Mouse (Mus musculus): Measurements from ENCODE around the gene Myo3b. TPM values are rescaled to one million over a fixed set of nuclear protein-coding genes. Genes with fewer than 3 reads are reported as not detected.

Gene Myo3b
- polyA plus RNA-seq, 1 experiment from 2014 or later = 0.36 TPM

- Histone ChIP-seq H3K27ac (ENCODE audit: low read length) (no peak overlapping the region), H3K9ac (ENCODE audit: low read length) (no peak overlapping the region)
These were observed 223.0 kb downstream of the Myo3b start for GRCm38 (mm10) chr2:70261703-70262564.

GRCm38 (mm10) chr2:70262565-70263082, 223.7 kb downstream of the Myo3b start:
- H3K4me2 ChIP-seq (ENCODE audit: low read depth, low read length) = no peak overlapping the region
- no peaks in the 10 kb centered on the region for H3K9me3 ChIP-seq (replicated peaks; ENCODE audit: control insufficient read depth, low read length)
- no peaks in the 10 kb centered on the region for H3K27me3 ChIP-seq (ENCODE audit: control insufficient read depth, insufficient read depth, low read length)
- H3K4me1 ChIP-seq (ENCODE audit: control insufficient read depth, insufficient read depth, low read length) = no peaks in the 10 kb centered on the region
- no peak overlapping the region for H3K27ac ChIP-seq (ENCODE audit: low read length)
- no peaks in the 10 kb centered on the region for H3K36me3 ChIP-seq (ENCODE audit: control insufficient read depth, insufficient read depth, low read length)
- no peak overlapping the region for H3K9ac ChIP-seq (ENCODE audit: low read length)
- ATAC-seq (ENCODE audit: insufficient read depth, low FRiP score) = no peak
- H3K4me3 ChIP-seq (replicated peaks; ENCODE audit: low read length) = no peak overlapping the region
- WGBS = 32% methylated on average over 9 of the region's 9 CpGs

More at GRCm38 (mm10) chr2:70261703-70262564, 223.0 kb downstream of the Myo3b start:
- H3K4me2 ChIP-seq (ENCODE audit: low read depth, low read length) = no peak overlapping the region
- H3K36me3 ChIP-seq (ENCODE audit: control insufficient read depth, insufficient read depth, low read length) = no peaks in the 10 kb centered on the region
- 64% methylated on average over 8 of the region's 8 CpGs for WGBS
- no peaks in the 10 kb centered on the region for H3K9me3 ChIP-seq (replicated peaks; ENCODE audit: control insufficient read depth, low read length)
- no peak overlapping the region for H3K4me3 ChIP-seq (replicated peaks; ENCODE audit: low read length)
- no peaks in the 10 kb centered on the region for H3K4me1 ChIP-seq (ENCODE audit: control insufficient read depth, insufficient read depth, low read length)
- no peak for ATAC-seq (ENCODE audit: insufficient read depth, low FRiP score)
- no peaks in the 10 kb centered on the region; the same call in 1 of the 2 replicates for H3K27me3 ChIP-seq (ENCODE audit: control insufficient read depth, insufficient read depth, low read length)

- Histone ChIP-seq H3K36me3 (ENCODE audit: control insufficient read depth, insufficient read depth, low read length) (no peaks in the 10 kb centered on the region), H3K9me3 (replicated peaks; ENCODE audit: control insufficient read depth, low read length) (no peaks in the 10 kb centered on the region), H3K27ac (ENCODE audit: low read length) (no peak overlapping the region), H3K27me3 (ENCODE audit: control insufficient read depth, insufficient read depth, low read length) (no peaks in the 10 kb centered on the region), H3K4me2 (ENCODE audit: low read depth, low read length) (no peak overlapping the region), H3K4me1 (ENCODE audit: control insufficient read depth, insufficient read depth, low read length) (no peaks in the 10 kb centered on the region), H3K4me3 (replicated peaks; ENCODE audit: low read length) (no peak overlapping the region), H3K9ac (ENCODE audit: low read length) (no peak overlapping the region)
- 25% methylated on average over 13 of the region's 13 CpGs for WGBS
- ATAC-seq (ENCODE audit: insufficient read depth, low FRiP score) = no peak
These were observed 239.7 kb downstream of the Myo3b start for GRCm38 (mm10) chr2:70278425-70279277.

GRCm38 (mm10) chr2:70284109-70284508, 245.2 kb downstream of the Myo3b start:
- Histone ChIP-seq H3K27me3 (ENCODE audit: control insufficient read depth, insufficient read depth, low read length) (no peaks in the 10 kb centered on the region), H3K27ac (ENCODE audit: low read length) (no peak overlapping the region), H3K4me3 (replicated peaks; ENCODE audit: low read length) (no peak overlapping the region), H3K9ac (ENCODE audit: low read length) (no peak overlapping the region), H3K4me1 (ENCODE audit: control insufficient read depth, insufficient read depth, low read length) (no peaks in the 10 kb centered on the region), H3K36me3 (ENCODE audit: control insufficient read depth, insufficient read depth, low read length) (no peaks in the 10 kb centered on the region), H3K9me3 (replicated peaks; ENCODE audit: control insufficient read depth, low read length) (no peaks in the 10 kb centered on the region), H3K4me2 (ENCODE audit: low read depth, low read length) (no peak overlapping the region)
- ATAC-seq (ENCODE audit: insufficient read depth, low FRiP score) = no peak
- WGBS = 74% methylated on average over 1 of the region's 1 CpGs

- no peak for ATAC-seq (ENCODE audit: insufficient read depth, low FRiP score)
- H3K27ac ChIP-seq (ENCODE audit: low read length) = no peak overlapping the region
- H3K36me3 ChIP-seq (ENCODE audit: control insufficient read depth, insufficient read depth, low read length) = no peaks in the 10 kb centered on the region
- no peak overlapping the region for H3K4me2 ChIP-seq (ENCODE audit: low read depth, low read length)
- H3K4me1 ChIP-seq (ENCODE audit: control insufficient read depth, insufficient read depth, low read length) = 0 out of 2 replicates have a peak, but pooled peaks cover 7% of the 10 kb centered on the region
- no peak overlapping the region for H3K9ac ChIP-seq (ENCODE audit: low read length)
- no peak overlapping the region for H3K4me3 ChIP-seq (replicated peaks; ENCODE audit: low read length)
- H3K9me3 ChIP-seq (replicated peaks; ENCODE audit: control insufficient read depth, low read length) = no peaks in the 10 kb centered on the region
- WGBS = 14% methylated on average over 5 of the region's 5 CpGs
- H3K27me3 ChIP-seq (ENCODE audit: control insufficient read depth, insufficient read depth, low read length) = no peaks in the 10 kb centered on the region
These were observed 252.1 kb downstream of the Myo3b start for GRCm38 (mm10) chr2:70291063-70291462.

- Histone ChIP-seq H3K9me3 (replicated peaks; ENCODE audit: control insufficient read depth, low read length) (no peaks in the 10 kb centered on the region), H3K4me2 (ENCODE audit: low read depth, low read length) (no peak overlapping the region), H3K27ac (ENCODE audit: low read length) (no peak overlapping the region), H3K4me1 (ENCODE audit: control insufficient read depth, insufficient read depth, low read length) (0 out of 2 replicates have a peak, but pooled peaks cover 7% of the 10 kb centered on the region), H3K36me3 (ENCODE audit: control insufficient read depth, insufficient read depth, low read length) (no peaks in the 10 kb centered on the region), H3K9ac (ENCODE audit: low read length) (no peak overlapping the region), H3K4me3 (replicated peaks; ENCODE audit: low read length) (no peak overlapping the region), H3K27me3 (ENCODE audit: control insufficient read depth, insufficient read depth, low read length) (no peaks in the 10 kb centered on the region)
- WGBS = 47% methylated on average over 3 of the region's 3 CpGs
- no peak for ATAC-seq (ENCODE audit: insufficient read depth, low FRiP score)
These were observed 253.8 kb downstream of the Myo3b start for GRCm38 (mm10) chr2:70292776-70293175.

- 0 out of 2 replicates have a peak, but pooled peaks cover 6% of the 10 kb centered on the region for H3K9me3 ChIP-seq (replicated peaks; ENCODE audit: control insufficient read depth, low read length)
- no peak overlapping the region for H3K4me2 ChIP-seq (ENCODE audit: low read depth, low read length)
- no peaks in the 10 kb centered on the region for H3K36me3 ChIP-seq (ENCODE audit: control insufficient read depth, insufficient read depth, low read length)
- H3K4me1 ChIP-seq (ENCODE audit: control insufficient read depth, insufficient read depth, low read length) = no peaks in the 10 kb centered on the region
- no peak overlapping the region for H3K27ac ChIP-seq (ENCODE audit: low read length)
- no peak overlapping the region for H3K4me3 ChIP-seq (replicated peaks; ENCODE audit: low read length)
- no peak for ATAC-seq (ENCODE audit: insufficient read depth, low FRiP score)
- no peak overlapping the region for H3K9ac ChIP-seq (ENCODE audit: low read length)
- H3K27me3 ChIP-seq (ENCODE audit: control insufficient read depth, insufficient read depth, low read length) = no peaks in the 10 kb centered on the region
These were observed 264.0 kb downstream of the Myo3b start for GRCm38 (mm10) chr2:70302905-70303304.

GRCm38 (mm10) chr2:70315125-70315524, 276.2 kb downstream of the Myo3b start:
- H3K4me3 ChIP-seq (replicated peaks; ENCODE audit: low read length) = no peak overlapping the region
- 44% methylated on average over 9 of the region's 9 CpGs for WGBS
- H3K9me3 ChIP-seq (replicated peaks; ENCODE audit: control insufficient read depth, low read length) = no peaks in the 10 kb centered on the region
- H3K4me2 ChIP-seq (ENCODE audit: low read depth, low read length) = no peak overlapping the region
- no peak overlapping the region for H3K9ac ChIP-seq (ENCODE audit: low read length)
- H3K4me1 ChIP-seq (ENCODE audit: control insufficient read depth, insufficient read depth, low read length) = no peaks in the 10 kb centered on the region; the same call in 1 of the 2 replicates
- no peak for ATAC-seq (ENCODE audit: insufficient read depth, low FRiP score)
- H3K27me3 ChIP-seq (ENCODE audit: control insufficient read depth, insufficient read depth, low read length) = no peaks in the 10 kb centered on the region
- H3K36me3 ChIP-seq (ENCODE audit: control insufficient read depth, insufficient read depth, low read length) = no peaks in the 10 kb centered on the region
- H3K27ac ChIP-seq (ENCODE audit: low read length) = no peak overlapping the region

GRCm38 (mm10) chr2:70315734-70316133, 276.8 kb downstream of the Myo3b start:
- Histone ChIP-seq H3K9ac (ENCODE audit: low read length) (no peak overlapping the region), H3K4me2 (ENCODE audit: low read depth, low read length) (no peak overlapping the region), H3K4me1 (ENCODE audit: control insufficient read depth, insufficient read depth, low read length) (no peaks in the 10 kb centered on the region; the same call in 1 of the 2 replicates), H3K36me3 (ENCODE audit: control insufficient read depth, insufficient read depth, low read length) (no peaks in the 10 kb centered on the region), H3K4me3 (replicated peaks; ENCODE audit: low read length) (no peak overlapping the region), H3K27ac (ENCODE audit: low read length) (no peak overlapping the region), H3K9me3 (replicated peaks; ENCODE audit: control insufficient read depth, low read length) (no peaks in the 10 kb centered on the region), H3K27me3 (ENCODE audit: control insufficient read depth, insufficient read depth, low read length) (no peaks in the 10 kb centered on the region)
- WGBS = 87% methylated on average over 3 of the region's 3 CpGs
- no peak for ATAC-seq (ENCODE audit: insufficient read depth, low FRiP score)
